Mouse (Mus musculus): Measurements from ENCODE around the gene S1pr1.

GRCm38 (mm10) chr3:115728211-115728610 is 13.3 kb upstream of the S1pr1 start:
- TF ChIP-seq CTCF (conservative IDR thresholded peaks at IDR 0.05; ENCODE audit: low read length) (no peak), NANOG (IDR thresholded peaks at IDR 0.05; ENCODE audit: borderline replicate concordance, low read length) (no peak), POU5F1 (IDR thresholded peaks at IDR 0.05; ENCODE audit: borderline replicate concordance, low read length) (no peak)

All from E14TG2a.4 (cell line).